Mouse (Mus musculus) small intestine, adult 2 months (tissue): ENCODE results near the gene Grin2b. TPM values are rescaled to one million over a fixed set of nuclear protein-coding genes. Genes with fewer than 3 reads are reported as not detected.
"Not testable (repeated sequence)": the region's sequence is repeated elsewhere in the genome, so short reads cannot be mapped to it uniquely, and the experiment has no call there.

Experiments
- H3K27ac ChIP-seq: fragments of 200-500 bp; 2 replicates; pipeline ENCODE4 v1.5.1; 2012; ENCODE audit warnings: low read depth, low read length, control low read depth, inconsistent platforms; ENCODE audit not compliant: insufficient read depth
- H3K27me3 ChIP-seq: fragments of 200-500 bp; 2 replicates; pipeline ENCODE4 v1.6.1; 2012; ENCODE audit warnings: mild to moderate bottlenecking, moderate library complexity, low read length, inconsistent platforms; ENCODE audit not compliant: control insufficient read depth, insufficient read depth
- H3K36me3 ChIP-seq: fragments of 200-500 bp; 2 replicates; pipeline ENCODE4 v1.6.1; 2012; ENCODE audit warnings: mild to moderate bottlenecking, low read length, control low read depth, inconsistent platforms; ENCODE audit not compliant: control insufficient read depth, insufficient read depth
- H3K4me1 ChIP-seq: fragments of 200-500 bp; 2 replicates; pipeline ENCODE4 v1.6.1; 2012; ENCODE audit warnings: low read length, inconsistent platforms, mixed read lengths; ENCODE audit not compliant: control insufficient read depth, insufficient read depth, insufficient read length
- H3K4me3 ChIP-seq: fragments of 200-500 bp; 2 replicates; pipeline ENCODE4 v1.5.1; 2012; ENCODE audit warnings: low read depth, mild to moderate bottlenecking, control low read depth, inconsistent platforms, low read length, moderate library complexity
- CTCF ChIP-seq: fragments of 200-500 bp; IDR thresholded peaks from 2 replicates; pipeline ENCODE4 v1.5.1; 2012; ENCODE audit warnings: low read depth, mild to moderate bottlenecking, control low read depth, inconsistent platforms, low read length, moderate library complexity, mixed read lengths; ENCODE audit not compliant: insufficient replicate concordance, insufficient read length; ENCODE audit errors: extremely low read depth
- POLR2A ChIP-seq: fragments of 200-500 bp; IDR thresholded peaks from 2 replicates; pipeline ENCODE4 v1.6.1; 2012; ENCODE audit warnings: low read depth, mild to moderate bottlenecking, control low read depth, inconsistent platforms, low read length, moderate library complexity
- WGBS: fragments of 180-500 bp; shearing (Covaris S2); methylation state at CpG from one replicate; pipeline ENCODE4 v1.1.7; 2018; 5-methylcytosine and 5-hydroxymethylcytosine counted together
- polyA plus RNA-seq: library from polyadenylated mRNA; depleted of rRNA; stranded (reverse); fragments of >200 nt; gene quantifications from 2 replicates; pipeline ENCODE4 v1.2.3, GENCODE M21; 2012

The Grin2b gene
- polyA plus RNA-seq, 1 experiment = not detected

GRCm38 (mm10) chr6:135831032-135831431, 342.3 kb downstream of the Grin2b start:
- Histone ChIP-seq H3K27me3 (no peaks in the 10 kb centered on the region), H3K4me1 (no peaks in the 10 kb centered on the region), H3K36me3 (no peaks in the 10 kb centered on the region), H3K4me3 (no peak overlapping the region), H3K27ac (no peak overlapping the region)
- TF ChIP-seq POLR2A = no peak
- TF ChIP-seq CTCF = no peak
- WGBS = 76% methylated on average over 1 of the region's 1 CpGs

DNA sequence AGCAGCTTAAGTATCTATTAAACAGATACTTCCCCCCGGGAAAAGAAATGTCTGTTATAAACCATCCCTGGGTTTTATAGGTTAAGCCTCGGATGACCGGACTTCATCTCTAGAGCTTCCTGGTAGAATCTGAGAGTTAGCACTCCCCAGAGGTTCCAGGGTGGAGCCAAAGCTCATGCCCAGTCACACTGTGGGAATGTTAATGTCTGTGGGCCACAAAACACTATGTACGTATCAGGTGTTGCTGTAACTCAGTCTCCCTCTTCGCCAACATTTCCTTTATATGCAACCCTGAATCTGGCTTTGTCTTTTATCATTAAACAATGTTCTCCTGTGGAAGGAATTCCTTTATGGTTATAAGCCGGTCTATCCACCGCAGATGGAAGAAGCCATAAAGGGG, 343.9 kb downstream of the Grin2b start:
- no peaks in the 10 kb centered on the region for H3K36me3 ChIP-seq
- no peaks in the 10 kb centered on the region for H3K27me3 ChIP-seq
- no peak overlapping the region for H3K27ac ChIP-seq
- TF ChIP-seq POLR2A (no peak), CTCF (no peak)
- no peak overlapping the region for H3K4me3 ChIP-seq
- no peaks in the 10 kb centered on the region for H3K4me1 ChIP-seq
- 70% methylated on average over 7 of the region's 7 CpGs for WGBS

DNA sequence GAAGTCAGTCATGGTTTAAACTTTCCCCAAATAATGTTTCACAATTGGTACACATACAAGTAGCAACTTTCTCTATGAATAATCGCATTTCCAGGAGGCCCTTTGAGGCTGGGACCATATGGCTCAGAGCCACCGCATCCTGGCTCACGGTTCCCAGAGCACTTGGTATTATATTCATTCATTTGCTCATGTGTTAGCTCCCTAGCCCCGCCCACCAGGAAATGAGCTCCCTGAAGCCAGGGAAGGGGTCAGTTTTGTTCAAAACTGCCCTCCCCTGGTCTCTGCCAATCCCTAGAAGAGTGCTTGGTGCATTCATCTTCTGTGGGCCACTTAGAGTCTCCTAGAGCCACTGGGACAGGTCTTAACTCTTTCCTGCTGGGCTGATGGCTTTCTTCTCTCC, 344.3 kb downstream of the Grin2b start:
- H3K27me3 ChIP-seq = no peaks in the 10 kb centered on the region
- WGBS = 49% methylated on average over 4 of the region's 4 CpGs
- H3K36me3 ChIP-seq = no peaks in the 10 kb centered on the region
- TF ChIP-seq POLR2A (no peak), CTCF (no peak)
- no peak overlapping the region for H3K27ac ChIP-seq
- H3K4me1 ChIP-seq = no peaks in the 10 kb centered on the region
- H3K4me3 ChIP-seq = no peak overlapping the region

DNA sequence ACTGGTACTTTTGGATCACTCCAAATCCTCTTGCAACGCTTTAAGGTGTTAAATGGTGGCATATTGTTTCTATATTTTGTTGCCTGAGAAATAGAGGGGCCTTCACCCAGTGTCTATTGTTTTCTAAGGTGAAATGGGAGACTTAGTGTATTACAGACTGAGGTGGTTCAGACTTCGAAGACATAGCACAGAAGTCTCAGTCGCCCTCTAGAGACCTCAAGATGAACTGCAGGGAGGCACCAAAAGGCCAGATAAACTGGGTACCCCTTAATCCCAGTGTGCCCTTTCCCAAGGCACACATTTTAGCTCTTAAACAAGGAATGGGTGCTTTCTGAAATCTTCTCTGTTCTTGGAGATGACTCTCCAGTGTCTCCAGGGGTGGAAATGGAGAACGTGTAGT, 345.4 kb downstream of the Grin2b start:
- H3K27ac ChIP-seq = no peak overlapping the region
- no peaks in the 10 kb centered on the region for H3K27me3 ChIP-seq
- TF ChIP-seq CTCF = peak; percentile 31; the same call in 1 of the 2 replicates
- TF ChIP-seq POLR2A = no peak
- 17% methylated on average over 4 of the region's 4 CpGs for WGBS
- H3K36me3 ChIP-seq = no peaks in the 10 kb centered on the region
- no peaks in the 10 kb centered on the region for H3K4me1 ChIP-seq
- H3K4me3 ChIP-seq = no peak overlapping the region

DNA sequence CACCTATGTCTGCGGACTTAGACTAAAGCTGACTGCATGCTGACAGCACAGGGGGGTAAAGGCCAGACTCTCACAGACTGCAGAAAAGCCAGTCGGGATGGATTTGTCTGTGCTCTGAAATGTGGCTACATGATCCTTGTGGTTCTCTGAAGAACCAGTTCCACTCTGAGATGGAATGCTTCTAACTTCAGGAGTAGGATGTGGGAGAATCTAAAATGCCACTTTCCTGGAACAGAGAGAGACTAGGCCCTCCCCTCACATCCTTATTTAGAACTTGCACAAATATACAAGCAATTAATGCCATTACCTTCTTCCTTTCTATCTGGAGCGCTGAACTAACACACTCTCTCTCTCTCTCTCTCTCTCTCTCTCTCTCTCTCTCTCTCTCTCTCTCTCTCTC, 346.0 kb downstream of the Grin2b start:
- Histone ChIP-seq H3K27ac (no peak overlapping the region), H3K4me1 (no peaks in the 10 kb centered on the region), H3K36me3 (no peaks in the 10 kb centered on the region), H3K4me3 (no peak overlapping the region), H3K27me3 (no peaks in the 10 kb centered on the region)
- TF ChIP-seq POLR2A = no peak
- no peak for TF ChIP-seq CTCF
- 85% methylated on average over 3 of the region's 3 CpGs for WGBS

GRCm38 (mm10) chr6:135826776-135827175, 346.5 kb downstream of the Grin2b start:
- H3K27me3 ChIP-seq, H3K36me3 ChIP-seq, H3K4me3 ChIP-seq, H3K4me1 ChIP-seq, H3K27ac ChIP-seq: not testable (repeated sequence)
- WGBS = 94% methylated on average over 7 of the region's 7 CpGs

GRCm38 (mm10) chr6:135817391-135817790, 355.9 kb downstream of the Grin2b start:
- WGBS = 75% methylated on average over 2 of the region's 2 CpGs
- no peak overlapping the region for H3K27ac ChIP-seq
- no peaks in the 10 kb centered on the region for H3K4me1 ChIP-seq
- no peak overlapping the region for H3K4me3 ChIP-seq
- no peaks in the 10 kb centered on the region for H3K27me3 ChIP-seq
- no peaks in the 10 kb centered on the region for H3K36me3 ChIP-seq
- no peak for TF ChIP-seq CTCF
- TF ChIP-seq POLR2A = no peak

- no peaks in the 10 kb centered on the region for H3K27me3 ChIP-seq
- no peaks in the 10 kb centered on the region for H3K36me3 ChIP-seq
- H3K4me1 ChIP-seq = no peaks in the 10 kb centered on the region
- TF ChIP-seq CTCF = no peak
- TF ChIP-seq POLR2A = no peak
- no peak overlapping the region for H3K27ac ChIP-seq
- H3K4me3 ChIP-seq = no peak overlapping the region
- WGBS = 84% methylated on average over 7 of the region's 7 CpGs
Measured at GRCm38 (mm10) chr6:135813755-135814154, 359.6 kb downstream of the Grin2b start.
